Mouse (Mus musculus) embryonic fibroblast, embryonic 13.5 days (primary cell): ENCODE data around the gene Gm17783. TPM values are rescaled to one million over a fixed set of nuclear protein-coding genes. Genes with fewer than 3 reads are reported as not detected.
"Not testable (repeated sequence)": the region's sequence is repeated elsewhere in the genome, so short reads cannot be mapped to it uniquely, and the experiment has no call there.

ENCODE experiments used
- H3K27ac ChIP-seq: 2 replicates; pipeline ENCODE4 v1.5.1; 2012; ENCODE audit warnings: low read length, control low read depth, inconsistent platforms; ENCODE audit not compliant: insufficient read depth
- H3K4me1 ChIP-seq: 2 replicates; pipeline ENCODE4 v1.6.1; 2011; ENCODE audit warnings: low read length; ENCODE audit not compliant: control insufficient read depth, insufficient read depth
- H3K4me3 ChIP-seq: 2 replicates; pipeline ENCODE4 v1.5.1; 2011; ENCODE audit warnings: mild to moderate bottlenecking, control low read depth, low read length; ENCODE audit not compliant: insufficient read depth
- CTCF ChIP-seq: IDR thresholded peaks from 2 replicates; pipeline ENCODE4 v1.5.1; 2011; ENCODE audit warnings: mild to moderate bottlenecking, control low read depth, low read length, moderate library complexity, borderline replicate concordance; ENCODE audit not compliant: insufficient read depth
- POLR2A ChIP-seq: IDR thresholded peaks from 2 replicates; pipeline ENCODE4 v1.6.1; 2011; ENCODE audit warnings: low read depth, mild to moderate bottlenecking, control low read depth, low read length, moderate library complexity
- polyA plus RNA-seq: library from polyadenylated mRNA; stranded (reverse); fragments of >200 nt; gene quantifications from 2 replicates; pipeline ENCODE4 v1.2.4, GENCODE M21; 2011; ENCODE audit warnings: low read depth; ENCODE audit not compliant: missing spikeins, insufficient read length

The Gm17783 gene
- polyA plus RNA-seq: not detected in 2 replicates

- TF ChIP-seq POLR2A: no peak
- H3K4me1 ChIP-seq: no peaks in the 10 kb centered on the region
- H3K27ac ChIP-seq: no peak within 1 kb of the TSS
- no peak within 1 kb of the TSS for H3K4me3 ChIP-seq
These were observed at the start of gene Gm17783 for GRCm38 (mm10) chr16:45531950-45532349. Gene Gm17783, minus strand, starts transcription at chr16:45532050.

GRCm38 (mm10) chr16:45579883-45580282 is 48.0 kb upstream of the Gm17783 start:
- no peak overlapping the region for H3K4me3 ChIP-seq
- no peak for TF ChIP-seq POLR2A
- TF ChIP-seq CTCF: no peak
- no peaks in the 10 kb centered on the region for H3K4me1 ChIP-seq
- no peak overlapping the region for H3K27ac ChIP-seq

- no peak for TF ChIP-seq POLR2A
- TF ChIP-seq CTCF: no peak
These were observed 40.5 kb upstream of the Gm17783 start for GRCm38 (mm10) chr16:45572307-45572706.

GRCm38 (mm10) chr16:45561747-45562146 is 29.9 kb upstream of the Gm17783 start:
- H3K27ac ChIP-seq: no peak overlapping the region

More at GRCm38 (mm10) chr16:45572307-45572706, 40.5 kb upstream of the Gm17783 start:
- H3K4me3 ChIP-seq: no peak overlapping the region
- no peaks in the 10 kb centered on the region for H3K4me1 ChIP-seq
- no peak overlapping the region for H3K27ac ChIP-seq

GRCm38 (mm10) chr16:45551579-45551978 is 19.7 kb upstream of the Gm17783 start:
- Histone ChIP-seq H3K4me1 (no peaks in the 10 kb centered on the region), H3K27ac (no peak overlapping the region), H3K4me3 (no peak overlapping the region)
- TF ChIP-seq CTCF (no peak), POLR2A (no peak)

More at GRCm38 (mm10) chr16:45561747-45562146, 29.9 kb upstream of the Gm17783 start:
- no peak for TF ChIP-seq POLR2A
- TF ChIP-seq CTCF: no peak
- Histone ChIP-seq H3K4me3 (no peak overlapping the region), H3K4me1 (no peaks in the 10 kb centered on the region)

GRCm38 (mm10) chr16:45547982-45548381 is 16.1 kb upstream of the Gm17783 start:
- no peak for TF ChIP-seq CTCF
- TF ChIP-seq POLR2A: no peak
- H3K4me1 ChIP-seq: no peaks in the 10 kb centered on the region
- no peak overlapping the region for H3K27ac ChIP-seq
- no peak overlapping the region for H3K4me3 ChIP-seq

- no peak overlapping the region for H3K4me3 ChIP-seq
- no peak overlapping the region for H3K27ac ChIP-seq
- H3K4me1 ChIP-seq: no peaks in the 10 kb centered on the region
- no peak for TF ChIP-seq CTCF
- TF ChIP-seq POLR2A: no peak
These were observed 12.5 kb upstream of the Gm17783 start for GRCm38 (mm10) chr16:45544341-45544740.

- Histone ChIP-seq H3K27ac (no peak overlapping the region), H3K4me3 (no peak overlapping the region), H3K4me1 (no peaks in the 10 kb centered on the region)
- TF ChIP-seq CTCF (no peak), POLR2A (no peak)
These were observed 10.3 kb upstream of the Gm17783 start for GRCm38 (mm10) chr16:45542108-45542507.

GRCm38 (mm10) chr16:45538342-45538741 is 6.5 kb upstream of the Gm17783 start:
- H3K4me1 ChIP-seq, H3K4me3 ChIP-seq, H3K27ac ChIP-seq: not testable (repeated sequence)

GRCm38 (mm10) chr16:45535009-45535408 is 3.2 kb upstream of the Gm17783 start, which contains the start of gene Slc9c1:
Gene Slc9c1, plus strand, starts transcription at chr16:45535309.
- Histone ChIP-seq H3K27ac (no peak within 1 kb of the TSS), H3K4me1 (no peaks in the 10 kb centered on the region), H3K4me3 (no peak within 1 kb of the TSS)
- TF ChIP-seq CTCF: no peak
- TF ChIP-seq POLR2A: no peak

- Histone ChIP-seq H3K27ac (no peak overlapping the region), H3K4me1 (no peaks in the 10 kb centered on the region), H3K4me3 (no peak overlapping the region)
- TF ChIP-seq CTCF: no peak
- no peak for TF ChIP-seq POLR2A
These were observed 6.3 kb downstream of the Gm17783 start for GRCm38 (mm10) chr16:45525551-45525950.
